Mouse (Mus musculus) kidney, postnatal 14 days (tissue): ENCODE measurements around the gene Plk2.

Source experiments
- DNase-seq: peaks from one replicate; pipeline ENCODE4 v3.0.0; 2022; ENCODE audit warnings: mixed read lengths

The Plk2 gene

DNA sequence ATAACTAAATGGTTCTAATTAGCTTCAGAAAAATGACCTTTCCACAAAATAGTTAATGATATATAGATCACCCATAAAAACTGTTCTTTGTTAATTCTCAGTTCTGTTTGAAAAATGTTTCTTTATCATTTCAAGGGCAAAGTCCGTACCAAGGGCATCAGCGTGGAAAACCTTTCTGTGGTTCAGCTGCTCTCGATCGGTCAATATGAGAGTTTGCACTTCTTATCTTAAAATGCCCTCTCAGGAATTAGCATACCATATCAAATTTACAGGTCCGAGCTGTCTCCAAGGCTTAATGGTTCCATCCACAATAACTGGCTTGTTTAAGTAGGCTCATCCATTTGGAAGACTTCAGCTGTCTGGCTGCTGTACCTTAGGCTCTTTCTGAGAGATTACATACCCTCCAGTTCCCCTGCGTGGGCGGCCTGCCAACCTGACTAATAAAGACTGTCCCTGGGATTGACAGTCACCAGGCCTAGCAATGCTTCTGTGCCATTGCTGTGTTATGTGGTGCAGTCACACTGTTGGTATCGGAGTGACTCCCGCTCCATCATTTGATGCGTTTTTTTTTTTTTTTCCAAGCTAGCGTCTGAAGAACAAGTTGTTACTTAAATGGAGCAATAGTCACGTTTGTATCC is 17.8 kb downstream of the Plk2 start:
- no peak for DNase-seq

DNA sequence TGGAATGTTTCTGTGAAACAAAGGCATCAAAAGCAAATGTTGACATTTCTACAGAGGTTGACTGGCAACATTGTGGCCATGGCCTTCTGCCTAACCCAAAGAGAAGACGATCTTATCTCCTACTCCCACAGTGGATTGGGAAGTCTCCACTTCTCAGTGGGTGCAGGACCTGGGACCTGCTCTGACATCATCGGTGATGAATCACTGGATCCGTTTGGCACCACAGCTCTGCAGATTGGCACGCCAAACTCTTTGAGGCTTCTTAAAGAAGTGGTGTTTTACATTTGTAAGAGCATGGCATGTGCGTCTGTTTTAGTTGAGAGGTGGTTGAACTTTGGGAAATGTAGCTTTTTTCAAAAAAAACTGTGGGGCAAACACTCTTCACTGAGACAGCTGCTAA is 23.8 kb downstream of the Plk2 start:
- DNase-seq, result no peak

DNA sequence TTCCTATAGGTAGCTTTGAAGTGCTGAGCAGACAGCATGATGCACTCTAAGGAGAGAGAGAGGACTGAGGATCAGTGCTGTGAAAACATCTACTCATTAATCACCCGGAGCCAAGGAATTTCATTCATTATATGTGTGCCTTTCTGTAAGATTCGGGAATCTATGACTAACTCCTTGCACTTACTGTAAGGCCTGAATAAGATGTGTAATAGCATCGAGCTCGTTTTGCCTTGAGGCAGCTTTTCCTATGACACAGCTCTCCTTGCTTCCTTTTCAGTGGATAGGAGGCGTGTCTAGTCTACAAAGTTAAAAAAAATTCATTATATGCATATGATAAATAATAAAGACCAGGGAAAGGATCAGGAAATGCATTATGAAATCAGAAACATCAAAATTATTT is 24.8 kb downstream of the Plk2 start:
- DNase-seq, result no peak

DNA sequence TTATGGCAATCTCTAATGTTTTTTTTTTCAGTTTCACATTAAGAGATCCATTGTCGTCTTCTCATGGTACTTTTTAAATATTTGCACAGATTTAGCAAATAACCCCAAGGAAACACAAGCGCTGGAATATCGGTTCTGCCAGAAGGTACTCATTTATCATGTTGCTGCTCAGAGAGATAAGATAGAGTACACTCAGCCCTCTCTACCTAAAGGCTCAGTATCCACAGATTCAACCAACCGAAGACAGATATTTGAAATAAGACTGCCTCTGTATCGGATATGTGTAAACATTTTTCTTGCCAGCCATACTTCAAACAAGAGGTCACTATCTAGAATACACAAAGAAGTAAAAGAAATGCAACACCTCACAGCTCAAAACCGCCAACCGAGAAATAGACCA is 27.6 kb downstream of the Plk2 start:
- no peak for DNase-seq

DNA sequence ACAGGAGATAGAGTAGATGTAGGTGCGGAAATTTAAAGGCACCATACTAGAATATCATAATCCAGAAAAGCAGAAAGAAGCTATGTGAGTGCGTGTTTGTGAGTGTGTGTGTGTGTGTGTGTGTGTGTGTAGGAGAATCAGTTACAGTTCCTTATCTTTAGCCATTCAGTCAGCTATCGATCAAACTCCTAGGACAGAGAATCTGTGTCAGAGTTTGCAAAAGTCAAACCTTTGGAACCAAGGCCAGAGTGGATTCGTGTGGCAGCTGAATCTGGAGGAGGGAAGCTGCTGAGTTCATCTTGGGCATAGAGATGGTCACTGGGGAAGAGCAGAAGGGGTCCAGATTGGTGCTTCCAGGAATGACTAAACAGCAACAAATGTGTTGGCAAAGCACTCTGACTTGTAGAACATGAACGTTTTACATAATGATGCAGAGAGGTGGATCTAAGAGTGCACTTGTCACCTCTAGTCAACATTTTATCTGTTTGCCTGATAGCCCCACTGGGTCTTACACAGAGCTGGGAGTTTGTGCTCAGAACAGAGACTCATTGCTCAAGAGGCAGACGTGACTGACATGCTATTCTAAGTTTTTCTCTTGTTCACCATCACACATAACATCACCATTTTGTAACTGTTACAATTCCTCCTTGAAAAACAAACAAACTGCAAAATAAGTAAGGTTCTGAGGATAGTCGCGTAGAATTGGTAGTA is 30.8 kb downstream of the Plk2 start:
- no peak for DNase-seq

DNA sequence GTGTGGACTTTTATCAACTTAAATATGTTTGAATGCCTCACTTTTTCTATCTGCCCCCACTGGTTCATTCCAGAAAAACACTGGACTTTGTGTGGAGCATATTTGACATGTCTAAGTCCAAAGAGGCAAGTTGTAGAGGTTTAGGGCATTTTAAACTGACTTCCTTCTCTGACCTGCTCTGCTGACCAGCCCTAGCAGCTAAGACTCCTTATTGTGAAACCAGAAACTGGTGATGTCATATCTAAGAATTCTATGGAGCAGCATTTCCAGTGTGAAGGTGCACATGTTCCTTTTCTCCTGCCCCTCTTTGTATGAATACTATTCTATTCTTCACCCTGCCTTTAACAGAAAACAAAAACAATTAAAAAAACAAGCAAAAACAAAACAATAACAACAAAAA is 36.5 kb downstream of the Plk2 start:
- no peak for DNase-seq

DNA sequence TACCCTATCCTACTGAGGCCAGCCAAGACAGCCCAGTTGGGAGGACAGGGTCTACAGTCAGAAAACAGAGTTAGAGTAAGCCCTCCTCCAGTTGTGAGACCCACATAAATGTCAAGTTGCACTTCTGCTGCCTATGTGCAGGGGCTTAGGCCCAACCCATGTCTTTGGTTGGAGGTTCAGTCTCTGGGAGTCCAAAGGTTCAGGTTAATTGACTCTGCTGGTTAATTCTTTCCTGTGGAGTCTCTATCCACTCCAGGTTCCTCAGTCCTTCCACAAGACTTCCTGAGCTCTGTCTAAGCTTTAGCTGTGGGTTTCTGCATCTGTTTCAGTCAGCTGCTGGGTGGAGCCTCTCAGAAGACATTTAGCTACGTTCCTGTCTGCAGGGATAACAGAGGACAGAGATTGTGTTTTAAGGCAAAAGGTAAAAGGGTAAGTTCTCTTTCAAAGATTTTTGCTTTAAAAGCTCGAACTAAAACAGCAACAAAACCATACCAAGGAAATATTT is 37.3 kb downstream of the Plk2 start:
- no peak for DNase-seq

DNA sequence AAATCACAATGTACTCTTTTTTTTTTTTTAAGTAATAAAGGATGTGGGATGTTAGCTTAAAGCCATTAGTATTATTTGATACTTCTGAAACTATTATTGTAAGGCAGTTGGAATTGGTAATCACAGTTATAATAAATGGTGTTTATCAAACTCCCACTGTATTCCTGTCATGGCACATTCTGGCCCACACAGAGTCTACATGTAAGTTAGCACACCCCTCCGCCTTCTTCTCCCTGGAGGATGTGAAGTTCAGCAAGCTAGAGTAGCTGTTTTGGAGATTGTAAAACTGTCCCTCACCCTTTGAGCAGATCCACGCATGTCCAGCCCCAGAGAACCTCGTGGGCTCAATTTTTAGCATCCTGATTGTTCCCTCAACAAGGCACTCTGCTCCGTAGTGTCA is 37.8 kb downstream of the Plk2 start:
- no peak for DNase-seq

DNA sequence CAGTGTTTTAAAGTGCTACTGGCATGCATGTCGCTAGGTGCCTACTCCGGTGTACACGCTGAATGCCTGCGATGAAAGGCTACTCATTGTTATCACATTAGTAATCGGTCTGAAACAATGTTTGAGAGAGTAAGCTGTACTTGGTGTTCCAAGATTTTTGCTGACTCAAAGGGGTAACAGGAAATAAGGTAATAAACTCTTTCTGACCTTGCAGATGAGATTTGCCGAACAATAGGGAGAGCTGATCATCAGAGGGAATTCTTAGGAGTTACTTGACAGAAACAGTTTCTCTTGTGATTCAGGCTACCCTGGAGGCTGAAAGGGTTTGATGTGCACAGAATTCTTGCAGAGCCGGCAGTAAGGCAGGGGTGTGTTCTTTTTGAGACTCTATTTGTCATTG is 41.8 kb downstream of the Plk2 start:
- DNase-seq, result no peak

DNA sequence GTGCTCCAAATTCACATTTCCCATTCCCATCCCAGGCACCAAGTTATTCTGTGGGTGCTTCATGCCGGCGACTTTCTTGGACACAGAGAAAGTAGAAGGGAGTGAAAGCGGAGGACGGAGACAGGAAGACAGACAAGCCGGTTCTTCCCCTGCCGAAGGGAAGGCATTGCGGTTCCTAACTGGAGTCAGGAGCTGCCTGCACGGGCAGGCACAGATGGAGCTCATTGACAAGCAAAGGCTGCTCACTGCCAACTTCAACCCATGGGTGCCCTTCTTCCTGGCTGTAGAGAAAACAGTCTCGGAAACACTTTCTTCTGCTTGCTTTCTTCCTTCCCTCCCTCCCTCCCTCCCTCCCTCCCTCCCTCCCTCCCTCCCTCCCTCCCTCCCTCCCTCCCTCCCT is 43.8 kb downstream of the Plk2 start:
- no peak for DNase-seq

DNA sequence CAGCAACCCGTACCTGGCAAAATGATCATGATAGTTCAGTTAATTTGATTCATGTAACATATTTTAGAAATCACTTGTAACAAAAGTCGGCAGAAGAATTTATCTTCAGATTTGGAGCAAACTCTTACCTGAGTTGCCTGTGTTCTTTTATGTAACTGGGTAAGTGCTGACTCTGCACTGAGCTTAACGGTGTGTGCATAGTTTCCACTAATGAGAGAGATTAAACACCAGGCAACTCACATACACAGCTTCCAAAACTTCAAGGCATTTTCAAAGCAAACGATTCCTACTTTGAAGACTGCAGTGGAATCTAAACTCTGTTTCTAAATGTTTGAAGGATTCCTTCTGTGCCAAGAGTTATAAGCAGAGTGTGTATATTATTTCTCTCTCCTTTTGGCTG is 49.5 kb downstream of the Plk2 start:
- DNase-seq, result no peak

DNA sequence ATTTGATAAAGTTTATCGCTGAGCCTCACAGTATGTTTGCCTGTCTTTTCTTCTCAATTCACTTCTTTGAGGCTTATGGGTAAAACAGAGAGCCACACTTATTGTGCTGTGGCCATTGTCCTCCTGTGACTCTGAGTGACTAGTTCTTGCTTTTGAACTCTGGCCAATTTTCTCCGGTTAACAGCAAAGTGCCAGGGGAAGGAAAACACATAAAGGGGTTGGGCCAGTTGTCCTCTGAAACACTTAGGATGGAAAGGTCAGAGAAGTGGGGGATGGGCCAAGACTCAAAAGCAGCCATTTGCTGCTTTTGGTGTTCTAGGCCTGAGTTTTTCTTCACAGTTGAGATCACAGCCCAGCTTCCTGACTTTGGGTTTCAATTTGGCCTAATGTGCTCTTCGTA is 50.0 kb downstream of the Plk2 start:
- DNase-seq, result peak; percentile 34

DNA sequence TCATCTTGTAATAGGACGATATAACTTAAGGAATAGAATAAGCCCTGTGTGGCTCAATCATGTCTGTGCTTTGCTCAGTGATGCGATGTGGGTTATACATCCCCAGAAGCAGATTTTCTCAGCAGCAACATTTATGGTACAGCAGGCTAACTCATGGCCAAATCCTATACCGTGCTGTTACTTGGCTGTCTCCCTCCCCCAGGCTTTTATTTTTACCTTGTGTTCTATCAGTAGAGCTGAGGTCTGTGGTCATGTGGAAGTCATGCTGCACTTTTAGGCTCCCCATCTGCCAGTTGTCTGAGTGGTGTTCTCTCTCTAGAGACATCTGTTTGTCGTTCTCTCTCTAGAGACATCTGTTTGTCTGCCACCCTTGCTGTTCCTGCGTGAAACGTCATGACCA is 51.6 kb downstream of the Plk2 start:
- DNase-seq, result no peak

DNA sequence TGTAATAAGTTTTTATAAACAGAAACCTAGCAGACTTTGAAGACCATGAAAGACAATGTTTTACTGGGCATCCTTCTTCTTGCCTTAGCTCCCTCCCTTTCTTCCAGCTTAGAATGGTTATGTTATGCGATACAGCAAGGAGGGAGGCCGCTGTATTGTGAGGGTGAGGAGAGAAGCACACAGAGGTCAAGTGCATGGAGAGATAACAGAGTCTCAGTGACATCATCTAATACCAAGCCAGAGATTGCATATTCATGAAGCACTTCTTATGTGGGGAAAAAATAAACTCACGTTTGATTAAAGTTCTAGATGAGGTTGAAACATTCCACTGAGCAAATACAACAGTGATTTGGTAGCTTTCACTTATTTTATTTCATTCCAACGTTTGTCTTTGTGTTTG is 55.2 kb downstream of the Plk2 start:
- no peak for DNase-seq
